Mouse (Mus musculus): ENCODE results near the gene Usp6nl. TPM values are rescaled to one million over a fixed set of nuclear protein-coding genes. Genes with fewer than 3 reads are reported as not detected.

Gene Usp6nl
- polyA plus RNA-seq (2012; rRNA removed): 8.3 and 8.6 TPM in 2 replicates

- Histone ChIP-seq H3K4me1 (ENCODE audit: control insufficient read depth, insufficient read depth, low read length) (peaks cover 2% of the 10 kb centered on the region; the same call in 1 of the 2 replicates), H3K4me3 (ENCODE audit: insufficient read depth, low read length) (peak within 1 kb of the TSS; percentile 54), H3K27ac (ENCODE audit: insufficient read depth, low read length) (peak within 1 kb of the TSS; percentile 89)
- 0 out of 2 replicates have a peak, but pooled peaks have one; percentile 26 for TF ChIP-seq POLR2A (IDR thresholded peaks at IDR 0.05; ENCODE audit: extremely low read depth, insufficient read depth, low read length)
- no peak for TF ChIP-seq CTCF (IDR thresholded peaks at IDR 0.05; ENCODE audit: extremely low read depth, insufficient read depth, low read length)
Measured at GRCm38 (mm10) chr2:6322376-6322901, at the start of gene Usp6nl. Gene Usp6nl, plus strand, starts transcription at chr2:6322667.

- H3K4me1 ChIP-seq (ENCODE audit: control insufficient read depth, insufficient read depth, low read length): no peaks in the 10 kb centered on the region
- no peak overlapping the region for H3K27ac ChIP-seq (ENCODE audit: insufficient read depth, low read length)
- H3K4me3 ChIP-seq (ENCODE audit: insufficient read depth, low read length): no peak overlapping the region
- TF ChIP-seq POLR2A (IDR thresholded peaks at IDR 0.05; ENCODE audit: extremely low read depth, insufficient read depth, low read length): no peak
- TF ChIP-seq CTCF (IDR thresholded peaks at IDR 0.05; ENCODE audit: extremely low read depth, insufficient read depth, low read length): no peak
Measured at GRCm38 (mm10) chr2:6273392-6273845, 49.0 kb upstream of the Usp6nl start.

DNA sequence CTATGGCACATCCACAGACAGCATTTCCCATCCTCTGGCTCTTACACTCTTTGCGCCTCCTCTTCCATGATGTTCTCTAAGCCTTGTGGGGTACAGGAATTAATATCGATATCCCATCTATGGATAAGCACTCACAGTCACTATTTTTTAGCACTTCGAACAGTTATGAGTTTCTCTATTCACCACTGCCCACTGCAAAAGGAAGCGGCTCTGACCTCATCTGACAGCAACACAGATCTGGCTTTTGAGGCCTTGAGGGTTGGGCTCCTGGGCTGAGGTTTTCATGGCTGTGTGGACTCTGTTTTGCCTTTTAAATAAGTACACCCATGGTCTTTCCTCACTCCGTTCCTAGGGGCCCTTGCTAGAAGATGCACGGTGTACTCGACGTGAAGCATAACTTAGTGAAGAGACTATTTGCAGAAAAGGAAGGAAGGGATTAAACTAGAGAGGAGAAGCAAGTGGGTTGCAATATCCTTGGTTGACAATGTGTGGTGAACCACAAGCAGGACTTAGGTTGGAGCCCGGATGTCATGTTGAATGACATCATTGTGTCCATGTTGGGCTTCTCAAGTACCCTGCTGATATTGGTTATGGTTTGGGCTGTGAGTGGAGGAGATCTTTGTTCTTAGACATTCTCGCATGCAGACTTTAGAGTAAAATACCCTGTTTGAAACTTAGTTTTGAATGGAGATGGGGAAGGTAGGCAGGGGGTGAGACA is 43.5 kb upstream of the Usp6nl start:
- Histone ChIP-seq H3K4me1 (ENCODE audit: control insufficient read depth, insufficient read depth, low read length) (no peaks in the 10 kb centered on the region), H3K27ac (ENCODE audit: insufficient read depth, low read length) (no peak overlapping the region), H3K4me3 (ENCODE audit: insufficient read depth, low read length) (no peak overlapping the region)
- TF ChIP-seq POLR2A (IDR thresholded peaks at IDR 0.05; ENCODE audit: extremely low read depth, insufficient read depth, low read length) (no peak), CTCF (IDR thresholded peaks at IDR 0.05; ENCODE audit: extremely low read depth, insufficient read depth, low read length) (no peak)

DNA sequence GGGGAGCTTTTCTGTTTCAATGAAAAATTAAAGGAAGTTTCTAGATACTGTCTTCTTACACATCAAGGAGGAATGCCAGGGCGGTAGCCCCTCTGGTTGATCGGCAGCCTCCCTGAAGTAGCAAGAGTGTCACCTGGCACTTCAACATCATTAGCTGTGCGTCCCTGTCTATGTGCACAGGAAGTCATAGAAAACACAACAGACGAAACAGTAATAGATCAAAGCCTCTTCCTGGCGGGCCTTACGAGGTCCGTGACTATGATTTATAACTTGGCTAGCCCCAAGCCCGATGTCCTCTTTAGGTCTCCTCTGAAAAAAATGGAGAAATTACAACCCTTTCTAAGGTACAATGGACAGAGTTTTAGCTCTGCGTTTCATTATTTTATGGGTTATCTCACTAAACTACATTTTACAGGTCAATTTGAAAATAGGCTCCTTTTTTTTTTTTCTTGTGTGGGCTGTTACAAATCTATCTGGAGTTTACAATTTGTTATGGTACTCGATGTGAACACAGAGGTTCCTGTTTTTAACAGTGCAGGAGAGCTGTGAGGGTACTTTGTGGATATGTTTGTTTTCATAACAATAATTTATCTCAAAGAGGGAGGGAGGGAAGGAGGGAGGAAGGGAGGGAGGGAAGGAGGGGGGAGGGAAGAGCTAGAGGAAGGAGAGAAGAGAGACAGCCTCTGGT is 42.7 kb upstream of the Usp6nl start:
- no peak for TF ChIP-seq CTCF (IDR thresholded peaks at IDR 0.05; ENCODE audit: extremely low read depth, insufficient read depth, low read length)
- no peak for TF ChIP-seq POLR2A (IDR thresholded peaks at IDR 0.05; ENCODE audit: extremely low read depth, insufficient read depth, low read length)
- H3K27ac ChIP-seq (ENCODE audit: insufficient read depth, low read length): no peak overlapping the region
- no peaks in the 10 kb centered on the region for H3K4me1 ChIP-seq (ENCODE audit: control insufficient read depth, insufficient read depth, low read length)
- no peak overlapping the region for H3K4me3 ChIP-seq (ENCODE audit: insufficient read depth, low read length)

- no peaks in the 10 kb centered on the region for H3K4me1 ChIP-seq (ENCODE audit: control insufficient read depth, insufficient read depth, low read length)
- H3K27ac ChIP-seq (ENCODE audit: insufficient read depth, low read length): no peak overlapping the region
- TF ChIP-seq CTCF (IDR thresholded peaks at IDR 0.05; ENCODE audit: extremely low read depth, insufficient read depth, low read length) (no peak), POLR2A (IDR thresholded peaks at IDR 0.05; ENCODE audit: extremely low read depth, insufficient read depth, low read length) (no peak)
- H3K4me3 ChIP-seq (ENCODE audit: insufficient read depth, low read length): no peak overlapping the region
Measured at GRCm38 (mm10) chr2:6283569-6283968, 38.9 kb upstream of the Usp6nl start.

GRCm38 (mm10) chr2:6284784-6285183 is 37.7 kb upstream of the Usp6nl start:
- TF ChIP-seq POLR2A (IDR thresholded peaks at IDR 0.05; ENCODE audit: extremely low read depth, insufficient read depth, low read length): no peak
- no peak for TF ChIP-seq CTCF (IDR thresholded peaks at IDR 0.05; ENCODE audit: extremely low read depth, insufficient read depth, low read length)

DNA sequence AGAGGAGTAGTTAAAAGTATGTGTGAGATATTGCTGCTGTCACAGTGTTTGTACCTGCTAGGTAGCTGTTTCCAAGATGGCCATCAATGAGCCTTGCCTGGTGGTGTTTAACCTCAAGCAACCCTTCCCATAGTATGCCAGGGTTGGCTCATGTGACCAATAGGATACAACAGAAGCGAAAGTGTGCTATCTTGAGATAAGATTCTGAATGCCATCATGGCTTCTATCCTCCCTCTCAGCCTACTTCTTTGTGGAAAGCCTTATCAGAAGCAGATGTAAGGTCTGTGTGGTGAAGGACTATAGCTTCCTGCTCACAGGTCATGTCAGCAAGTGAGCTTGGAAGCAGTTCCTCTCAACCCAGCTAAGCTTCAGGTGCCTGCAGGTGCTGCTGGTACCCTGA is 36.7 kb upstream of the Usp6nl start:
- no peak overlapping the region for H3K27ac ChIP-seq (ENCODE audit: insufficient read depth, low read length)
- H3K4me3 ChIP-seq (ENCODE audit: insufficient read depth, low read length): no peak overlapping the region
- H3K4me1 ChIP-seq (ENCODE audit: control insufficient read depth, insufficient read depth, low read length): no peaks in the 10 kb centered on the region
- TF ChIP-seq POLR2A (IDR thresholded peaks at IDR 0.05; ENCODE audit: extremely low read depth, insufficient read depth, low read length) (no peak), CTCF (IDR thresholded peaks at IDR 0.05; ENCODE audit: extremely low read depth, insufficient read depth, low read length) (no peak)

More at GRCm38 (mm10) chr2:6284784-6285183, 37.7 kb upstream of the Usp6nl start:
- Histone ChIP-seq H3K4me1 (ENCODE audit: control insufficient read depth, insufficient read depth, low read length) (no peaks in the 10 kb centered on the region), H3K27ac (ENCODE audit: insufficient read depth, low read length) (no peak overlapping the region), H3K4me3 (ENCODE audit: insufficient read depth, low read length) (no peak overlapping the region)

DNA sequence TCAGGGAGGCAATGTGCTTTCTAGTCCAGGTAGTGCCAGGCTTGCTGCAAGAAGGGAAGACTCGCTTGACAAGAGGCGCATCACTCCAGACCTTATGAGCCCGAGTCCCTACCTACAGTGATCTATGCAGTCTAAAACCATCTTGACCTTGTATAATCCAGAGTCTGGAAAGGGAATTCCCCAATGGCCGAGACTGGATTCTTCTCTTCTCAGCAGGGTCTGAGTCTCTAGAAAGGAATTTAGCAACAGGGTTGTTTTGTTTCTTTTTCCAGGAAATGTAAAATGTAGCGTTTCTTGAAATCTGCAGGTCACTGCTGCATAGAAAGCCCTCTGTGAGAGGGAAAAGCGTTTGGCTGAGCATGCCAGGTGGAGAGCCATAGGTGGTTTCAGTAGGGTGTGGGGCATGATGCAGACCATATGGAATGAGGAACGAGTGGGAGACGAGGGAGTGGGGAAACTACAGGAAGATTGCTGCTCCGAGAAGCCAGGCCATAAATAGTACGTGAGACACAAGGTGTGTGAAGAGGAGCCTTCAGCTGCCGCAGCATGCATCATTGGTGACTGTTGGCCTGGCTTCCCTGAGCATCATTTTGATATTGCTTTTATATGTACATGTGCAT is 28.5 kb upstream of the Usp6nl start:
- no peak overlapping the region for H3K4me3 ChIP-seq (ENCODE audit: insufficient read depth, low read length)
- H3K27ac ChIP-seq (ENCODE audit: insufficient read depth, low read length): no peak overlapping the region
- TF ChIP-seq CTCF (IDR thresholded peaks at IDR 0.05; ENCODE audit: extremely low read depth, insufficient read depth, low read length) (no peak), POLR2A (IDR thresholded peaks at IDR 0.05; ENCODE audit: extremely low read depth, insufficient read depth, low read length) (no peak)
- no peaks in the 10 kb centered on the region; the same call in 1 of the 2 replicates for H3K4me1 ChIP-seq (ENCODE audit: control insufficient read depth, insufficient read depth, low read length)

DNA sequence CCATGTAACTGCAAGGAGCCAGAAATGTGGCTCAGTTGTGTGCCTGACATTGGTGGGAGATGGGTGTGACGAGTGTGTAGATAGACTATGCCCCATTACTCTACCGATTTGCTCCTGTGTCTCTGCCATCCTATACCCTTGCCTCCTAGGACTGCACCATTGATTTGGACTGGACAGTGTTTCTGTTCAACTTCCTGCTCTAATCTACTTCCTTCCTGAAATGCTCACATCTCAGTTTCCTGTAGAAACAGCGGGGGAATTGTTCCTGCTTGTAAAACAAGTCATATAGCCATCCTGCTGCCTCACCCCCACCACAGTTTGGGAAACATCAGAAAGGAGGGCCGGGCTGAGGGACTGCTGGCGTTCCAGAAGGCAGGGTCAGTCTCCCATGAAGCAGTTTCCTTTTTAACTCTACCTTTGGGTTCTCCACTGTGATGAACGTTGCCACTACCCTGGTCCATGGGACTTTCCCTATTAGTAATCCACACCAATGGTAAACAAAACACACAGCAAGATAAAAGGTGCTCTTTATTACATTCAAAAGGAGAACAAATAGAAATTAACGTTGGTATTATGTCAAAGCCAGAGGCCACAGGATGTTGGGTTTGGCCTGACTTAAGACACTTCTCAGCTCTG is 27.4 kb upstream of the Usp6nl start:
- TF ChIP-seq POLR2A (IDR thresholded peaks at IDR 0.05; ENCODE audit: extremely low read depth, insufficient read depth, low read length): no peak
- TF ChIP-seq CTCF (IDR thresholded peaks at IDR 0.05; ENCODE audit: extremely low read depth, insufficient read depth, low read length): no peak
- H3K27ac ChIP-seq (ENCODE audit: insufficient read depth, low read length): no peak overlapping the region; the same call in 1 of the 2 replicates

More for the DNA sequence above, 27.4 kb upstream of the Usp6nl start:
- Histone ChIP-seq H3K4me1 (ENCODE audit: control insufficient read depth, insufficient read depth, low read length) (no peaks in the 10 kb centered on the region; the same call in 1 of the 2 replicates), H3K4me3 (ENCODE audit: insufficient read depth, low read length) (no peak overlapping the region)

Data from cortical plate, adult 2 months (tissue).